Mouse (Mus musculus) forebrain, embryonic 11.5 days (tissue): ENCODE data around the gene Trpv5. TPM values are rescaled to one million over a fixed set of nuclear protein-coding genes. Genes with fewer than 3 reads are reported as not detected.

ENCODE experiments used
- ATAC-seq: fragments of 200-750 bp; cut with Nextera tagmentation; replicated peaks from 2 replicates; pipeline ENCODE4 v1.8.0; 2017; ENCODE audit warnings: moderate TSS enrichment; ENCODE audit not compliant: low FRiP score
- DNase-seq: peaks from one replicate; pipeline ENCODE4 v3.0.0-alpha.2; 2017; ENCODE audit warnings: low spot score
- H3K27ac ChIP-seq: fragments of 300-500 bp; sonication (generic); 2 replicates; pipeline ENCODE4 v1.5.1; 2014; ENCODE audit warnings: low read depth, low read length
- H3K27me3 ChIP-seq: fragments of 300-500 bp; sonication (generic); 2 replicates; pipeline ENCODE4 v1.6.1; 2014; ENCODE audit warnings: mild to moderate bottlenecking, low read length, mixed read lengths; ENCODE audit not compliant: control insufficient read depth, insufficient read depth
- H3K36me3 ChIP-seq: fragments of 300-500 bp; sonication (generic); 2 replicates; pipeline ENCODE4 v1.6.1; 2014; ENCODE audit warnings: mild to moderate bottlenecking, low read length, moderate library complexity, mixed read lengths; ENCODE audit not compliant: control insufficient read depth, insufficient read depth
- H3K4me1 ChIP-seq: fragments of 300-500 bp; sonication (generic); replicated peaks from 2 replicates; pipeline ENCODE4 v1.6.1; 2014; ENCODE audit warnings: low read length, mixed read lengths; ENCODE audit not compliant: control insufficient read depth, insufficient read depth
- H3K4me2 ChIP-seq: fragments of 300-500 bp; sonication (generic); 2 replicates; pipeline ENCODE4 v1.6.1; 2014; ENCODE audit warnings: low read depth, mild to moderate bottlenecking, low read length, moderate library complexity, mixed read lengths; ENCODE audit not compliant: severe bottlenecking
- H3K4me3 ChIP-seq: fragments of 300-500 bp; sonication (generic); 2 replicates; pipeline ENCODE4 v1.5.1; 2014; ENCODE audit warnings: low read depth, low read length
- H3K9ac ChIP-seq: fragments of 300-500 bp; sonication (generic); 2 replicates; pipeline ENCODE4 v1.6.1; 2014; ENCODE audit warnings: low read length
- H3K9me3 ChIP-seq: fragments of 300-500 bp; sonication (generic); 2 replicates; pipeline ENCODE4 v1.6.1; 2016; ENCODE audit warnings: low read length, mixed read lengths; ENCODE audit not compliant: control insufficient read depth
- WGBS: fragments of 180-500 bp; shearing (Covaris S2); extraction: QIAGEN DNeasy Blood & Tissue Kit; methylation state at CpG from one replicate; pipeline ENCODE4 v1.1.7; 2014; 5-methylcytosine and 5-hydroxymethylcytosine counted together
- polyA plus RNA-seq: library from polyadenylated mRNA; unstranded; fragments of >200 nt; fragmentation: Nextera tagmentation; extraction: Ambion mirVana; gene quantifications from 2 replicates; pipeline ENCODE4 v1.2.1, GENCODE M21; 2014

Gene Trpv5
- polyA plus RNA-seq, 1 experiment from 2014 or later = not detected

DNA sequence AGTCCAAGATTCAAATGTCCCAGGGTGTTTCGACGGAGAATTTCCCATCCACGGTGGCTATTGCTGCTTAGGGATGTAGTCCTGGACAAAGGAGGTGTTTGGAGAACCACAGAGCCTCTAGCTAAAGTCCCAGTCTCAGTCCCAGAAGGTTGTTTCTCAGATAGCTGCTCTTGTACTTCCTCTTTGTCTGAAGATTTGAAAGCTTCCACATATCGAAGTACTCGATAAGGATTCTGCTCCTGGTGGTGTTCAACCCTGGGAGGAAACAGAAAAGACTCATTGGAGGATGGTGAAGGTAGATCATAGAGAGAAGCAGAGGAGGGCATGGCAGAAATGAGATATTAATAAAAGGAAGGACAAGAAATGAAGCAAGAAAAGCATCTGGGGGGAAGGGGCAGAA is 27.4 kb downstream of the Trpv5 start:
- Histone ChIP-seq H3K36me3 (no peaks in the 10 kb centered on the region), H3K9ac (no peak overlapping the region), H3K4me1 (no peaks in the 10 kb centered on the region), H3K4me2 (no peak overlapping the region), H3K9me3 (no peaks in the 10 kb centered on the region), H3K27me3 (no peaks in the 10 kb centered on the region), H3K4me3 (no peak overlapping the region), H3K27ac (no peak overlapping the region)
- 95% methylated on average over 5 of the region's 5 CpGs for WGBS
- no peak for DNase-seq
- ATAC-seq = no peak

DNA sequence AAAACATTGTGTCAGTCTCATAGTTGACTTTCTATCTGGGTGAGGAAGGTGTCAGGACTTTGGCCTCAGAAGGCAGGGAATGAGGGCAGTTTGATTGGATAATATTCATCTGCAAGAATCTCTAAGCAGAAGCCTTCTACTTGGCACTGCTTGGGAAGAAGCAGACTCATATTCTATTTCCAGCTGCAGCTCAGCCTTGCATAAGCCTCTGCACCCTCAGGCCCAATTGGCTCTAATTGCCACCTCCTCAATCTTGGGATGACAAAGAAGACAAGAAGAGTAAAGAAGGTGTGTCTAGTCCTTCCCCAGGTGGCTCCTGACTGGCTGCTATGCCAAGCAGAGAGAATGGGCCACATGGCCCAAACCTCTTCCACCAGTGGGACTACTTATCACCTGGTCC is 33.9 kb downstream of the Trpv5 start:
- Histone ChIP-seq H3K4me1 (no peaks in the 10 kb centered on the region), H3K36me3 (no peaks in the 10 kb centered on the region), H3K9me3 (no peaks in the 10 kb centered on the region), H3K9ac (no peak overlapping the region), H3K27ac (no peak overlapping the region), H3K4me3 (no peak overlapping the region), H3K4me2 (no peak overlapping the region), H3K27me3 (no peaks in the 10 kb centered on the region)
- no peak for DNase-seq
- ATAC-seq = no peak

GRCm38 (mm10) chr6:41646220-41646619 is 34.3 kb downstream of the Trpv5 start:
- Histone ChIP-seq H3K4me2 (no peak overlapping the region), H3K9me3 (no peaks in the 10 kb centered on the region), H3K4me3 (no peak overlapping the region), H3K36me3 (no peaks in the 10 kb centered on the region), H3K27me3 (no peaks in the 10 kb centered on the region), H3K9ac (no peak overlapping the region), H3K4me1 (no peaks in the 10 kb centered on the region), H3K27ac (no peak overlapping the region)
- WGBS = 80% methylated on average over 3 of the region's 3 CpGs
- DNase-seq (no peak), ATAC-seq (no peak)

DNA sequence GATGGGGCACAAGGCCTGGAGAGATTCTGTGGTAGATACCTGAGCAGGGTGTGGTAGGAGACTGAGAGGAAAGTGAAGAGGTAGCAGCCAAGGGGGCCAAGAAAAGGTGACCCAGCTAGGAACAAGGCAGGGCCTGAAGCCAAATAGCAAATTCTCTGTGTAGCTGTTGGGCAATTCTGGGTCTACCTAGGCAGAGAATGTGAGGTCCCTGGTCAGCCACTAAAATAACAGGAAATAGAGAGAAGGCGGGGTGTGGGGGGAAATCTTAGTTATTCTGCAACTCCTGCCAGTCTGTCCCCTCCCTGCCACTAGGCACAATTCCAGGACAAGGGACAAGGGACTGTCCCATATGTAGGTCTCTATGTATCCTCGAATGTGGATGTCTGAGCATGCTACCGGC is 37.3 kb downstream of the Trpv5 start:
- H3K9ac ChIP-seq = no peak overlapping the region
- H3K27ac ChIP-seq = no peak overlapping the region
- DNase-seq (no peak), ATAC-seq (no peak)
- H3K9me3 ChIP-seq = no peaks in the 10 kb centered on the region
- no peaks in the 10 kb centered on the region for H3K27me3 ChIP-seq
- no peak overlapping the region for H3K4me2 ChIP-seq
- H3K4me3 ChIP-seq = no peak overlapping the region
- H3K36me3 ChIP-seq = no peaks in the 10 kb centered on the region
- 83% methylated on average over 3 of the region's 3 CpGs for WGBS
- no peaks in the 10 kb centered on the region for H3K4me1 ChIP-seq

DNA sequence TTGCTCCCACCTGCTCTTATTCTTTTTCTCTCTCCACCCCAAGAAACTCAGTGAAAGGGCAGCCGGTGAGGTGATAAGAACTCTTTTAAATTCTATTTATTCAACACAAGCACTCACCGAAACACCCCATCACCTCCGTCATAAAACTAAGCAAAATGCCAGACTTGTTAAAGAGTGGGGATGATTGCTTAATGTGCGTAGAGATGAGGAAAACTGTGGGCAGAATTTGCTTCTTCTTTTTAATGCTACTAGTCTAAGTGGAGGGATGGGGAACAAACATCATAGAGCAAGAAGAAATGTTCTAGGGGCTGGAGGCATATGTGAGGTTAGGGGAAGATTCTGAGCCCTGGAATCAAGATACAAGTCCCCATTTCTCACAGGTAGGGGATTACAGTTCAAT is 37.8 kb downstream of the Trpv5 start:
- no peaks in the 10 kb centered on the region for H3K27me3 ChIP-seq
- H3K27ac ChIP-seq = no peak overlapping the region
- DNase-seq = no peak
- 93% methylated on average over 4 of the region's 4 CpGs for WGBS
- H3K4me3 ChIP-seq = no peak overlapping the region
- no peak overlapping the region for H3K4me2 ChIP-seq
- H3K9me3 ChIP-seq = no peaks in the 10 kb centered on the region
- ATAC-seq = no peak
- no peaks in the 10 kb centered on the region for H3K4me1 ChIP-seq
- H3K9ac ChIP-seq = no peak overlapping the region
- no peaks in the 10 kb centered on the region for H3K36me3 ChIP-seq

DNA sequence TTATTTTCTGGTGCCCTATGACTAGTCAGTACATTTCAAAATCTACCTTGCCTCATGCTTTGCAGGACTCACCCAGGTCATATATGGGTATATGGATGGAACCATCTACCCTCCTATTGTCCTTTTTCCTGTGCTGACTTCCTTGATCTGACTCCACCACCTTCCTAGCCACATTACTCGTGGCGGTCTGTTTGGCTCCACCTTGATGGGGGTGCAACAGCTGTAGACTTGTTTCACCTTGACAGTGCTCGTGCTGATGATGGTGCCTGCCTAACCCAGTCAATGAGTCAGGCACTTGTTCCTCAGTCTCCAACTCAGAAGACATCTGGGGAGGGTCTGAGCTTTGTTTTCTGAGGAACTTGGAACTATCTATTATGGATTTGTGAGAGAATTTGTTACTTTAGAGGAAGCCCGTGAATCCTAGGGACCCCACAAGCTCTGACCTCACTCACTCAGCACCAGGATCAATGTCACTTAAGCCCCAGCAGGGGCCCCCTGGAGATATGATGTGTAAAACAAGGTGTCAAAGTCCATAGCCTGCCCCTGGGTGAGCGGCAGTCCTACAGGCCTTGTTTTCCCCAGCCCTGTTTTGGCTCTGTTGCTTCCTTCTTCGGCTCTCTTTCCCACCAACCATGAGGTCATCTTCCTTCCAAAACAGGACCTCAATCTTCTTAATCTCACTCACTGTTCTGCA is 39.2 kb downstream of the Trpv5 start:
- H3K4me2 ChIP-seq = no peak overlapping the region
- no peaks in the 10 kb centered on the region for H3K9me3 ChIP-seq

DNA sequence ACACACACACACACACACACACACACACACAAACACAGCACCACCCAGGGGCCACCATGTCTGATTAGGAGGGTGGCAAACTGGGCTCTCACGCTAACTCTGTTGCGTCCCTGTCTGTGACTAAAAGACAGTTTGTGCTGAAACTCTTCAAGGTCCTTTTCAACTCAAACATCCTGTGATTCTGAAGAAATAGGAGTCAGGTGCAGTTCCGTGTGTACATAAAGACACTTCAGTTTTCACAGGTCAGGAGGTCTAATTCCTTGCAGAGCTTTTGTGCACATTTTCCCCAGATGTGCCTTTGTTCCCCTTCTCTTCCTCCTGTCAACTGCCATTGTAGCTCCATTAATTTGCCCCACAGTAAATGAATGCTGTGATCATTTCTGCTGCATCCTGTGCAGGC is 40.1 kb downstream of the Trpv5 start:
- H3K36me3 ChIP-seq = no peaks in the 10 kb centered on the region
- no peak for DNase-seq
- 60% methylated on average over 3 of the region's 3 CpGs for WGBS
- no peaks in the 10 kb centered on the region for H3K27me3 ChIP-seq
- no peak for ATAC-seq
- H3K27ac ChIP-seq = no peak overlapping the region
- H3K4me1 ChIP-seq = no peaks in the 10 kb centered on the region
- H3K4me3 ChIP-seq = no peak overlapping the region
- H3K9me3 ChIP-seq = no peaks in the 10 kb centered on the region
- no peak overlapping the region for H3K4me2 ChIP-seq
- no peak overlapping the region for H3K9ac ChIP-seq

More for the DNA sequence above, 39.2 kb downstream of the Trpv5 start:
- Histone ChIP-seq H3K4me3 (no peak overlapping the region), H3K9ac (no peak overlapping the region), H3K4me1 (no peaks in the 10 kb centered on the region), H3K27me3 (no peaks in the 10 kb centered on the region), H3K36me3 (no peaks in the 10 kb centered on the region), H3K27ac (no peak overlapping the region)
- DNase-seq (no peak), ATAC-seq (no peak)
- WGBS = 86% methylated on average over 6 of the region's 6 CpGs

DNA sequence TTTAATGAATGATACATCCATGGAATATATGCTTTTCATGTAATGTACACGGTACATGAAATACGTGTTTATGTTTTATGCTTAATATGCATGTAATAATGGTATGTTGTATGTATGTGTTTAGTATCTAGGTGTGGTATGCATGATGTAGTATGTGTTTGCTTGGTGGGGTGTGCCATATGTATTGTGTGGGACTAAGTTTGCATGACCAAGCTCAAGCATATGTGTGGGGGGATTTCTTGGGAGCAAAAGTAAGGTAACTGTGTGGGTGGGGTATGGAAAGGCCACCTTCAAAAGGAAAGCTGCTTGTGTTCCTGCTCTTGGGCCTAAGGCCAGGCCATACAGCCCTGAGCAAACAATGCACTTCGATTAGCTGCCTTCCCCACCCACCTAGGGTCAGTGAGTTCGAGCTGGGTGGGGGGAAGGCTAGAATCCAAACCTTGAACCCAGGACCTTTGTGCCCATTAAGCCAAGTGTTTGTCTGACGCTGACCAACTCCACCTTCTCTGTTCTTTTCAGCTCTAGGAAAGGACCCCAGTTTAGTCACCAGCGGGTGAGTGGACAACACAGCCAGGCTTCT is 42.6 kb downstream of the Trpv5 start:
- Histone ChIP-seq H3K9me3 (no peaks in the 10 kb centered on the region), H3K9ac (no peak overlapping the region), H3K27me3 (no peaks in the 10 kb centered on the region), H3K4me2 (no peak overlapping the region), H3K36me3 (no peaks in the 10 kb centered on the region), H3K27ac (no peak overlapping the region), H3K4me1 (no peaks in the 10 kb centered on the region), H3K4me3 (no peak overlapping the region)
- ATAC-seq = no peak
- DNase-seq = no peak
- 85% methylated on average over 6 of the region's 6 CpGs for WGBS

GRCm38 (mm10) chr6:41637393-41637792 is 43.2 kb downstream of the Trpv5 start:
- H3K4me3 ChIP-seq = no peak overlapping the region
- H3K36me3 ChIP-seq = no peaks in the 10 kb centered on the region
- no peaks in the 10 kb centered on the region for H3K9me3 ChIP-seq
- no peak overlapping the region for H3K27ac ChIP-seq
- DNase-seq (no peak), ATAC-seq (no peak)
- WGBS = 18% methylated on average over 1 of the region's 1 CpGs
- no peaks in the 10 kb centered on the region for H3K4me1 ChIP-seq
- H3K27me3 ChIP-seq = no peaks in the 10 kb centered on the region
- H3K9ac ChIP-seq = no peak overlapping the region
- no peak overlapping the region for H3K4me2 ChIP-seq
